Mouse (Mus musculus) lung, postnatal 4 days (tissue): ENCODE measurements around the gene Vmn1r117.
"Not testable (repeated sequence)": the region's sequence is repeated elsewhere in the genome, so short reads cannot be mapped to it uniquely, and the experiment has no call there.

Source experiments
- DNase-seq, 2 experiments: peaks; one replicate each; pipeline ENCODE4 v3.0.0; 2021

Gene Vmn1r117

DNA sequence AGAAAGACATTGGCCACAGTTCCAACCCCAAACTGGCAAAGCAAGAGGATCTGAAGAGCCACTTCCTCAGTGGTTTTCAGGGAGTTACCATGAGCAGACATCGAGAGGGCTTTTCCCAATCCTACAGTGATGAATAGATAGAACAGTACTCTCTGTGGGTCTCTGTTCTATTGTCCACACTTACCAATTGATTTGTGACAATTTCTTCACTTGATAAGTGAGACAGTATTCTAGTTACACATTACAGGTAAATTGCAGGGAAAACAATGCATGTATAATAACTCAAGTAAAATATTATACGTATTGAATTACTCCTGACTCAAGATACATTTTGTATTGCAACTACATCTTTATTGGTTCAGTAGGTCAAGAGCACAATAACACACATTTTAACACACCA is at the start of gene Vmn1r117:
Vmn1r117 (minus strand) TSS at position 101 of the 400 bp plus-strand sequence.
- not testable (repeated sequence) for DNase-seq

DNA sequence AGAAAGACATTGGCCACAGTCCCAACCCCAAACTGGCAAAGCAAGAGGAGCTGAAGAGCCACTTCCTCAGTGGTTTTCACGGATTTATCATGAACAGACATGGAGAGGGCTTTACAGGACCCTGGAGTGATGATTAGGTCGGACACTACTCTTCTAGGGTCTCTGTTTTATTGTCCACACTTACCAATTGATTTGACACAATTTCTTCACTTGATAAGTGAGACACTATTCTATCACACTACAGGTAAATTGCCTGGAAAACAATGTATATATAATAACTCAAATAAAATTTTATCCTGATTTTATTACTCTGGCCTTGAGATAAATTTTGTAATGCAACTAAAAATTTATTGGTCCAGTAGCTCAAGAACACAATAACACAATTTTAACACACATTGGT is 28.3 kb upstream of the Vmn1r117 start, which contains the start of gene Vmn1r118:
Vmn1r118 (minus strand) TSS at position 101 of the 400 bp plus-strand sequence.
- not testable (repeated sequence) for DNase-seq

GRCm38 (mm10) chr7:20871956-20872355 is 12.0 kb downstream of the Vmn1r117 start, which contains the start of gene Vmn1r116:
Gene Vmn1r116, plus strand, starts transcription at chr7:20872256.
- not testable (repeated sequence) for DNase-seq

GRCm38 (mm10) chr7:20844885-20845284 is 39.0 kb downstream of the Vmn1r117 start, which contains the start of gene Vmn1r115:
Gene Vmn1r115, minus strand, starts transcription at chr7:20844985.
- DNase-seq, result not testable (repeated sequence)
